Mouse (Mus musculus): ENCODE results near the gene Palmd. TPM values are rescaled to one million over a fixed set of nuclear protein-coding genes. Genes with fewer than 3 reads are reported as not detected.
A peak's percentile ranks its signal among the peaks of the same experiment; 100 is the strongest.

Palmd gene
- total and polyA plus RNA-seq, 2 experiments from 2014 or later = 7.9 to 29.7 TPM

DNA sequence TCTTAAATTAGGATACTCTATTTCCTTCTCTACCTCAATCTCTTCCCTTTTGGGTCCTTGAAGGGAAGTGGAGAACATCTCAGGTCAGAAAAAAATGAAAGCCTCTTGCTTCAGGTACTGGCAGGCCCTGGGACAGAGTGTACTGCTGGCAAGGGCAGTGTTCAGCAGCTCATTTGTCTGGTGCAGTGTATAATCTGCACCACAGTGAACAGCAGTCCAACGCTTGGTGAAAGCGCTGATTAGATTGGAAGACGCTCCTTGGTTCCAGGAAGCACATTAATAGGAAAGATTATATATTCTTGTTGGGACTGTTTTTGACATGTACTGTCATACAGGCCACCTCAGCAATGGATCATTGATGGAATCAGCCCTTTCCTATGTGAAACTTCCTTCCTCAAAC, 17.3 kb downstream of the Palmd start:
- DNase-seq (ENCODE audit: low spot score) (no peak), ATAC-seq (ENCODE audit: insufficient read depth, low read depth) (peak; percentile 64; the same call in 1 of the 2 replicates)
- H3K9me3 ChIP-seq (replicated peaks; ENCODE audit: control insufficient read depth, low read length) = no peaks in the 10 kb centered on the region
- peaks cover 14% of the 10 kb centered on the region for H3K4me1 ChIP-seq (ENCODE audit: control insufficient read depth, insufficient read depth)
- no peak overlapping the region for H3K9ac ChIP-seq (replicated peaks; ENCODE audit: low read depth, low read length)
- no peak overlapping the region for H3K4me3 ChIP-seq (ENCODE audit: low read depth, low read length)
- peak overlapping the region; percentile 67 for H3K27ac ChIP-seq (ENCODE audit: low read depth)
- peaks cover 17% of the 10 kb centered on the region for H3K36me3 ChIP-seq (replicated peaks; ENCODE audit: control insufficient read depth, insufficient read depth, low read length)
- no peak for TF ChIP-seq EP300 (IDR thresholded peaks at IDR 0.05; ENCODE audit: low read depth)
- no peak for TF ChIP-seq CTCF (IDR thresholded peaks at IDR 0.05; ENCODE audit: low read depth)
- no peaks in the 10 kb centered on the region for H3K27me3 ChIP-seq (ENCODE audit: control insufficient read depth, insufficient read depth, low read length)
- no peak overlapping the region for H3K4me2 ChIP-seq (ENCODE audit: low read depth, low read length)
- 31% methylated on average over 3 of the region's 3 CpGs for WGBS

DNA sequence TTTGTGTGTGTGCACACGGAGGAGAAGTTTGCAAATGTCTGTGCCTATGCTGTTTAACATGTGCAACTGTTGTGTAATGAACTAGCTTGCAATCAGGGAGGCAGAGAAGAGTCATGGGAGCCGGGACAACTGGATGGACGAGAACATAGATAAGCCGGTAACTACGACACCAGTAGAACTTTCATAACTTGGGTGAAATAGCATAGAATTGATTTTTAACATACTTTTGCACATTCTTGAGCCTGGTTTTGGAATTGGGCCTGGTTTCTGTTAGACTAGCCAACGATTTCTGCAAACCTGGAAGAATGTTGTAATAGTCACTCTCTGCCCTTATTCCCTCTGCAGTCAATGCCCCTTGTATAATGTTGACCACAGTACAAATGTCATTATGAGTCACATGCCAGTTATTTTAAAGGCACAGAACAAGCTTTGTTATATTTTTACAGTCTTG, 18.1 kb downstream of the Palmd start:
- Histone ChIP-seq H3K27me3 (ENCODE audit: control insufficient read depth, insufficient read depth, low read length) (no peaks in the 10 kb centered on the region), H3K4me2 (ENCODE audit: low read depth, low read length) (no peak overlapping the region), H3K36me3 (replicated peaks; ENCODE audit: control insufficient read depth, insufficient read depth, low read length) (peaks cover 19% of the 10 kb centered on the region), H3K4me1 (ENCODE audit: control insufficient read depth, insufficient read depth) (peaks cover 14% of the 10 kb centered on the region), H3K4me3 (ENCODE audit: low read depth, low read length) (no peak overlapping the region), H3K9ac (replicated peaks; ENCODE audit: low read depth, low read length) (no peak overlapping the region), H3K9me3 (replicated peaks; ENCODE audit: control insufficient read depth, low read length) (no peaks in the 10 kb centered on the region), H3K27ac (ENCODE audit: low read depth) (no peak overlapping the region)
- ATAC-seq (ENCODE audit: insufficient read depth, low read depth) (no peak), DNase-seq (ENCODE audit: low spot score) (no peak)
- WGBS = 74% methylated on average over 6 of the region's 6 CpGs
- TF ChIP-seq CTCF (IDR thresholded peaks at IDR 0.05; ENCODE audit: low read depth) (no peak), EP300 (IDR thresholded peaks at IDR 0.05; ENCODE audit: low read depth) (no peak)

DNA sequence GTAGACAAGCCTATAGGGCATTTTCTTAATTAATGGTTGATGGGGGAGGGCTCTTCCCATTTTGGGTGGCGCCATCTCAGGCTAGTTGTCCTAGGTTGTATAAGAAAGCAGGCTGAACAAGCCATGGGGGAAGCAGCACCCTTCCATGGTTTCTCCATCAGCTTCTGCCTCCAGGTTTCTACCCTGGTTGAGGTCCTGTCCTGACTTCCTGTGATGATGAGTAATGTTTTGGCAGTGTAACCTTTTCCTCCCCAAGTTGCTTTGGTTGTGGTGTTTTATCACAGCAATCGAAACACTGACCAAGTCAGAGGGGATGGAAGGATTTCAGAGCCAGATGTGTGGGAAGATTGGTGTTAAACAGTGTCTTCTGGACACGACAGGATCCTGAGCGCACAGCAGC, 22.3 kb downstream of the Palmd start:
- Histone ChIP-seq H3K9me3 (replicated peaks; ENCODE audit: control insufficient read depth, low read length) (no peaks in the 10 kb centered on the region), H3K27me3 (ENCODE audit: control insufficient read depth, insufficient read depth, low read length) (no peaks in the 10 kb centered on the region), H3K4me1 (ENCODE audit: control insufficient read depth, insufficient read depth) (peaks cover 20% of the 10 kb centered on the region), H3K4me3 (ENCODE audit: low read depth, low read length) (no peak overlapping the region), H3K27ac (ENCODE audit: low read depth) (no peak overlapping the region), H3K36me3 (replicated peaks; ENCODE audit: control insufficient read depth, insufficient read depth, low read length) (peaks cover 19% of the 10 kb centered on the region), H3K9ac (replicated peaks; ENCODE audit: low read depth, low read length) (no peak overlapping the region), H3K4me2 (ENCODE audit: low read depth, low read length) (no peak overlapping the region)
- TF ChIP-seq CTCF (IDR thresholded peaks at IDR 0.05; ENCODE audit: low read depth) (no peak), EP300 (IDR thresholded peaks at IDR 0.05; ENCODE audit: low read depth) (no peak)
- DNase-seq (ENCODE audit: low spot score) = no peak
- no peak for ATAC-seq (ENCODE audit: insufficient read depth, low read depth)
- 64% methylated on average over 4 of the region's 4 CpGs for WGBS

DNA sequence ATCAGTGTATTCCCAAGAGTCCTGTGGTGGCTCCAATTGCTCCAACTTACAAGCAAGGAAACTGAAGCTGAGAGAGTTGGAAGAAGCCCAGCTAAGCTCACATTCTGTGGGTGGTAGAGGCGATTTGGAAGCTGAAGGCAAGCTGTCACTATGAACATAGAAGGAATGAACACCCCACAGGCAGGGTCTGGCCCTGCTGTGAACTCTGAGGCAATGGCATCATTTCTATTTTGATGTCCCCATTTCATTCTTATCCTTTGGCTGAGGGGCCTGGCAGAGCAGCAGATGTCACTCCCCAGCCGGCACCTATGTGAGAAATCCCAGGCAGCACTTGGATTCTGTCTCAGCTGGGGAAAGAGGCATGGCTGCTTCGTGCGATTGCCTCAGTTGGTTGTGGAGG, 25.4 kb downstream of the Palmd start:
- WGBS = 20% methylated on average over 4 of the region's 4 CpGs
- DNase-seq (ENCODE audit: low spot score) (peak; percentile 78), ATAC-seq (ENCODE audit: insufficient read depth, low read depth) (peak; percentile 92)
- no peak overlapping the region for H3K4me2 ChIP-seq (ENCODE audit: low read depth, low read length)
- peaks cover 21% of the 10 kb centered on the region for H3K36me3 ChIP-seq (replicated peaks; ENCODE audit: control insufficient read depth, insufficient read depth, low read length)
- H3K4me3 ChIP-seq (ENCODE audit: low read depth, low read length) = no peak overlapping the region
- peak; percentile 55; the same call in 1 of the 2 replicates for TF ChIP-seq EP300 (IDR thresholded peaks at IDR 0.05; ENCODE audit: low read depth)
- TF ChIP-seq CTCF (IDR thresholded peaks at IDR 0.05; ENCODE audit: low read depth) = no peak
- peaks cover 16% of the 10 kb centered on the region for H3K4me1 ChIP-seq (ENCODE audit: control insufficient read depth, insufficient read depth)
- no peaks in the 10 kb centered on the region for H3K27me3 ChIP-seq (ENCODE audit: control insufficient read depth, insufficient read depth, low read length)
- H3K9ac ChIP-seq (replicated peaks; ENCODE audit: low read depth, low read length) = no peak overlapping the region
- H3K27ac ChIP-seq (ENCODE audit: low read depth) = peak overlapping the region; percentile 80
- 0 out of 2 replicates have a peak, but pooled peaks cover 1% of the 10 kb centered on the region for H3K9me3 ChIP-seq (replicated peaks; ENCODE audit: control insufficient read depth, low read length)

DNA sequence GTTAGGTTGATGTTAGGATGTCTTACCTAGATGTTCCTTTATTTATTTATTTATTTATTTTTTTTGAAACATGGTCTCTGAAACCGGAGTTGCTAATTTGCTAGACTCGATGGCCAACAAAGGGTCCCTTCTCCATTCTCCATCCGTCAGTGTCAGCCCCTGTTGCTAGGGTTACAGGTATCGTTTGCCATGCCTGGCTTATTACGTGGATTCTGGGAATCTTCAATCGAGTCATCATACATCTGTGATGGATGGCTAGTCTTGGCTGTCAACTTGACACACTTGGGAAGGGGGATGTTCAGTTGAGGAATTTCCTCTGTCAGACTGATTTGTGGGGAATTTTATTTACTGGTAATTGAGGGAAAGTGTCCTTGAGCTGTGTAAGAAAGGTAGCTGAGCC, 26.0 kb downstream of the Palmd start:
- DNase-seq (ENCODE audit: low spot score) (no peak), ATAC-seq (ENCODE audit: insufficient read depth, low read depth) (no peak)
- H3K36me3 ChIP-seq (replicated peaks; ENCODE audit: control insufficient read depth, insufficient read depth, low read length) = peaks cover 19% of the 10 kb centered on the region
- 84% methylated on average over 6 of the region's 6 CpGs for WGBS
- H3K4me1 ChIP-seq (ENCODE audit: control insufficient read depth, insufficient read depth) = peaks cover 16% of the 10 kb centered on the region
- no peak overlapping the region for H3K4me3 ChIP-seq (ENCODE audit: low read depth, low read length)
- no peak overlapping the region for H3K9ac ChIP-seq (replicated peaks; ENCODE audit: low read depth, low read length)
- H3K9me3 ChIP-seq (replicated peaks; ENCODE audit: control insufficient read depth, low read length) = 0 out of 2 replicates have a peak, but pooled peaks cover 5% of the 10 kb centered on the region
- peak overlapping the region; percentile 80 for H3K27ac ChIP-seq (ENCODE audit: low read depth)
- no peaks in the 10 kb centered on the region for H3K27me3 ChIP-seq (ENCODE audit: control insufficient read depth, insufficient read depth, low read length)
- no peak overlapping the region for H3K4me2 ChIP-seq (ENCODE audit: low read depth, low read length)
- no peak for TF ChIP-seq EP300 (IDR thresholded peaks at IDR 0.05; ENCODE audit: low read depth)
- no peak for TF ChIP-seq CTCF (IDR thresholded peaks at IDR 0.05; ENCODE audit: low read depth)

DNA sequence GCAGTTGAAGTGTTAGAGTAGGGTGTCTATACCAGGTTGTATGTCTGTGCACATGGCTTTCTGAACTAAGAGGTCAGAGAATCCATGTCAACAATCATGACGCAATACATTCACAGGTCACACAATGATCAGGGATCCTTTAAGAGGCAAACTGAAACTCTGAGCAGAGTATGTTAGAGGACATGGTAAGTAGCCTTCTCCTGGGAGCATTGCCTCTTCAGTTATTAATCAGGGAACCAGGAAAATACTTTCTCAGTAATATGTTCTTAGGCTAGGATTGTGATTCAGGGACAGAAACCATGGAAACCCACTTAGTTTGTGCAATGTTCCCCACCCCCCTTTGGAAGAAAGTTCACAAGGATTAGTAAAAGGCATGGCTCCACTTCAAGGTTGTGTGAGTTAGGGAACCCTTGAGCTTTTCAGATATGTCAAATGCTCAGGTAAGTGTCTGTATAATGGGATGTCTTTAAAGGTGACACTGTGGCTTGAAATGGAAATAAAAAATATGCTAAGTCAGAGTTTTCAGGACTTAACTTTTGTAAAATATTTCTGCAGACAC, 27.1 kb downstream of the Palmd start:
- H3K36me3 ChIP-seq (replicated peaks; ENCODE audit: control insufficient read depth, insufficient read depth, low read length) = peaks cover 10% of the 10 kb centered on the region
- H3K9me3 ChIP-seq (replicated peaks; ENCODE audit: control insufficient read depth, low read length) = 0 out of 2 replicates have a peak, but pooled peaks cover 5% of the 10 kb centered on the region

More for the DNA sequence above, 27.1 kb downstream of the Palmd start:
- no peak overlapping the region for H3K4me2 ChIP-seq (ENCODE audit: low read depth, low read length)
- no peak overlapping the region for H3K4me3 ChIP-seq (ENCODE audit: low read depth, low read length)
- TF ChIP-seq CTCF (IDR thresholded peaks at IDR 0.05; ENCODE audit: low read depth) (no peak), EP300 (IDR thresholded peaks at IDR 0.05; ENCODE audit: low read depth) (no peak)
- peaks cover 16% of the 10 kb centered on the region for H3K4me1 ChIP-seq (ENCODE audit: control insufficient read depth, insufficient read depth)
- ATAC-seq (ENCODE audit: insufficient read depth, low read depth) (no peak), DNase-seq (ENCODE audit: low spot score) (no peak)
- no peak overlapping the region for H3K9ac ChIP-seq (replicated peaks; ENCODE audit: low read depth, low read length)
- peak overlapping the region; percentile 64 for H3K27ac ChIP-seq (ENCODE audit: low read depth)
- no peaks in the 10 kb centered on the region for H3K27me3 ChIP-seq (ENCODE audit: control insufficient read depth, insufficient read depth, low read length)
- 62% methylated on average over 1 of the region's 1 CpGs for WGBS
